Mouse (Mus musculus): ENCODE results near the gene Myo5c. TPM values are rescaled to one million over a fixed set of nuclear protein-coding genes. Genes with fewer than 3 reads are reported as not detected.

Myo5c gene
- polyA plus RNA-seq, 2 experiments, result 0.41 to 0.52 TPM

- Histone ChIP-seq H3K4me2 (ENCODE audit: low read depth) (peak overlapping the region; percentile 81), H3K9me3 (ENCODE audit: control insufficient read depth, low read length) (no peaks in the 10 kb centered on the region), H3K4me3 (ENCODE audit: insufficient read depth in 1 of 2, low read depth in 2 of 2, low read length in 2 of 2) (peak overlapping the region; percentile 56 to 57), H3K27me3 (ENCODE audit: control insufficient read depth, insufficient read depth, low read length) (no peaks in the 10 kb centered on the region), H3K9ac (replicated peaks) (peak overlapping the region; percentile 15), H3K27ac (no peak overlapping the region), H3K36me3 (replicated peaks; ENCODE audit: control insufficient read depth, insufficient read depth, low read depth) (no peaks in the 10 kb centered on the region), H3K4me1 (replicated peaks; ENCODE audit: control insufficient read depth in 2 of 2, insufficient read depth in 2 of 2, low read length in 1 of 2) (no peaks in the 10 kb centered on the region)
- TF ChIP-seq CTCF (IDR thresholded peaks at IDR 0.05; ENCODE audit: low read depth) (no peak), EP300 (IDR thresholded peaks at IDR 0.05; ENCODE audit: low read depth) (no peak)
- peak; percentile 74 for ATAC-seq (ENCODE audit: insufficient read depth)
- WGBS (ENCODE audit: insufficient replicate concordance), result 2% methylated on average over 51 of the region's 52 CpGs
- DNase-seq (ENCODE audit: low read depth in 3 of 3, low spot score in 3 of 3), result peak in 1 of 3 experiments; percentile 11
These were observed 82.2 kb downstream of the Myo5c start for GRCm38 (mm10) chr9:75313832-75314516.

- Histone ChIP-seq H3K9me3 (ENCODE audit: control insufficient read depth, low read length) (no peaks in the 10 kb centered on the region), H3K4me2 (ENCODE audit: low read depth) (peak overlapping the region; percentile 81), H3K4me3 (ENCODE audit: insufficient read depth in 1 of 2, low read depth in 2 of 2, low read length in 2 of 2) (peak overlapping the region; percentile 56 to 57), H3K27me3 (ENCODE audit: control insufficient read depth, insufficient read depth, low read length) (no peaks in the 10 kb centered on the region), H3K4me1 (replicated peaks; ENCODE audit: control insufficient read depth in 2 of 2, insufficient read depth in 2 of 2, low read length in 1 of 2) (no peaks in the 10 kb centered on the region), H3K9ac (replicated peaks) (peak overlapping the region; percentile 15), H3K27ac (no peak overlapping the region), H3K36me3 (replicated peaks; ENCODE audit: control insufficient read depth, insufficient read depth, low read depth) (no peaks in the 10 kb centered on the region)
- DNase-seq (ENCODE audit: low read depth in 3 of 3, low spot score in 3 of 3) (no peak), ATAC-seq (ENCODE audit: insufficient read depth) (no peak)
- TF ChIP-seq CTCF (IDR thresholded peaks at IDR 0.05; ENCODE audit: low read depth) (no peak), EP300 (IDR thresholded peaks at IDR 0.05; ENCODE audit: low read depth) (no peak)
- 11% methylated on average over 22 of the region's 22 CpGs for WGBS (ENCODE audit: insufficient replicate concordance)
These were observed 82.8 kb downstream of the Myo5c start for GRCm38 (mm10) chr9:75314517-75315105.

- no peaks in the 10 kb centered on the region for H3K9me3 ChIP-seq (ENCODE audit: control insufficient read depth, low read length)
- no peak for TF ChIP-seq EP300 (IDR thresholded peaks at IDR 0.05; ENCODE audit: low read depth)
- TF ChIP-seq CTCF (IDR thresholded peaks at IDR 0.05; ENCODE audit: low read depth), result no peak
- no peak overlapping the region for H3K4me3 ChIP-seq (ENCODE audit: insufficient read depth in 1 of 2, low read depth in 2 of 2, low read length in 2 of 2)
- H3K36me3 ChIP-seq (replicated peaks; ENCODE audit: control insufficient read depth, insufficient read depth, low read depth), result no peaks in the 10 kb centered on the region
- no peak overlapping the region for H3K9ac ChIP-seq (replicated peaks)
- no peak overlapping the region; the same call in 1 of the 2 replicates for H3K4me2 ChIP-seq (ENCODE audit: low read depth)
- no peaks in the 10 kb centered on the region for H3K27me3 ChIP-seq (ENCODE audit: control insufficient read depth, insufficient read depth, low read length)
- H3K4me1 ChIP-seq (replicated peaks; ENCODE audit: control insufficient read depth in 2 of 2, insufficient read depth in 2 of 2, low read length in 1 of 2), result no peaks in the 10 kb centered on the region
- no peak overlapping the region for H3K27ac ChIP-seq
- no peak for DNase-seq (ENCODE audit: low read depth in 3 of 3, low spot score in 3 of 3)
- no peak for ATAC-seq (ENCODE audit: insufficient read depth)
- WGBS (ENCODE audit: insufficient replicate concordance), result 55% methylated on average over 3 of the region's 3 CpGs
These were observed 83.4 kb downstream of the Myo5c start for GRCm38 (mm10) chr9:75315238-75315637.

- no peak for DNase-seq (ENCODE audit: low read depth in 3 of 3, low spot score in 3 of 3)
These were observed 85.0 kb downstream of the Myo5c start for GRCm38 (mm10) chr9:75316771-75317170.

GRCm38 (mm10) chr9:75318196-75318595 lies 86.4 kb downstream of the Myo5c start:
- Histone ChIP-seq H3K9ac (replicated peaks) (no peak overlapping the region), H3K4me1 (replicated peaks; ENCODE audit: control insufficient read depth in 2 of 2, insufficient read depth in 2 of 2, low read length in 1 of 2) (no peaks in the 10 kb centered on the region), H3K36me3 (replicated peaks; ENCODE audit: control insufficient read depth, insufficient read depth, low read depth) (no peaks in the 10 kb centered on the region), H3K4me2 (ENCODE audit: low read depth) (no peak overlapping the region), H3K4me3 (ENCODE audit: insufficient read depth in 1 of 2, low read depth in 2 of 2, low read length in 2 of 2) (no peak overlapping the region), H3K9me3 (ENCODE audit: control insufficient read depth, low read length) (no peaks in the 10 kb centered on the region), H3K27me3 (ENCODE audit: control insufficient read depth, insufficient read depth, low read length) (no peaks in the 10 kb centered on the region), H3K27ac (no peak overlapping the region)
- DNase-seq (ENCODE audit: low read depth in 3 of 3, low spot score in 3 of 3) (no peak), ATAC-seq (ENCODE audit: insufficient read depth) (no peak)
- TF ChIP-seq CTCF (IDR thresholded peaks at IDR 0.05; ENCODE audit: low read depth), result no peak
- no peak for TF ChIP-seq EP300 (IDR thresholded peaks at IDR 0.05; ENCODE audit: low read depth)
- WGBS (ENCODE audit: insufficient replicate concordance), result 75% methylated on average over 2 of the region's 2 CpGs

More at GRCm38 (mm10) chr9:75316771-75317170, 85.0 kb downstream of the Myo5c start:
- TF ChIP-seq CTCF (IDR thresholded peaks at IDR 0.05; ENCODE audit: low read depth), result no peak
- no peak for TF ChIP-seq EP300 (IDR thresholded peaks at IDR 0.05; ENCODE audit: low read depth)
- Histone ChIP-seq H3K4me1 (replicated peaks; ENCODE audit: control insufficient read depth in 2 of 2, insufficient read depth in 2 of 2, low read length in 1 of 2) (no peaks in the 10 kb centered on the region), H3K9ac (replicated peaks) (no peak overlapping the region), H3K4me2 (ENCODE audit: low read depth) (no peak overlapping the region), H3K27me3 (ENCODE audit: control insufficient read depth, insufficient read depth, low read length) (no peaks in the 10 kb centered on the region), H3K4me3 (ENCODE audit: insufficient read depth in 1 of 2, low read depth in 2 of 2, low read length in 2 of 2) (no peak overlapping the region), H3K9me3 (ENCODE audit: control insufficient read depth, low read length) (no peaks in the 10 kb centered on the region), H3K36me3 (replicated peaks; ENCODE audit: control insufficient read depth, insufficient read depth, low read depth) (no peaks in the 10 kb centered on the region), H3K27ac (no peak overlapping the region)
- 66% methylated on average over 6 of the region's 6 CpGs for WGBS (ENCODE audit: insufficient replicate concordance)
- no peak for ATAC-seq (ENCODE audit: insufficient read depth)
